Mouse (Mus musculus) cerebellum, postnatal 36 days (tissue): ENCODE measurements around the gene Gm10058.
"Not testable (repeated sequence)": the region's sequence is repeated elsewhere in the genome, so short reads cannot be mapped to it uniquely, and the experiment has no call there.

Source experiments
- DNase-seq, 2 experiments: peaks; one replicate each; pipeline ENCODE4 v3.0.0; 2021 to 2022; ENCODE audit warnings: mixed read lengths in 2 of 2

The Gm10058 gene

GRCm38 (mm10) chrX:27946785-27947184 lies at the start of gene Gm10058:
Gene Gm10058, minus strand, starts transcription at chrX:27946885.
- not testable (repeated sequence) for DNase-seq
